Mouse (Mus musculus) limb, embryonic 14.5 days (tissue): ENCODE measurements around the gene Drd1. TPM values are rescaled to one million over a fixed set of nuclear protein-coding genes. Genes with fewer than 3 reads are reported as not detected.
A peak's percentile ranks its signal among the peaks of the same experiment; 100 is the strongest.

Experiments
- ATAC-seq: fragments of 200-750 bp; cut with Nextera tagmentation; 2 replicates; pipeline ENCODE4 v1.8.0; 2017; ENCODE audit warnings: low read depth, moderate number of reproducible peaks, moderate TSS enrichment; ENCODE audit not compliant: low FRiP score
- DNase-seq: peaks from one replicate; pipeline ENCODE4 v3.0.0-alpha.2; 2015; ENCODE audit warnings: low spot score
- H3K27ac ChIP-seq: fragments of 300-500 bp; sonication (generic); replicated peaks from 2 replicates; pipeline ENCODE4 v1.5.1; 2014; ENCODE audit warnings: low read depth, mild to moderate bottlenecking, low read length, moderate library complexity, mixed read lengths
- H3K27me3 ChIP-seq: fragments of 300-500 bp; sonication (generic); 2 replicates; pipeline ENCODE4 v1.6.1; 2014; ENCODE audit warnings: low read length, mixed read lengths; ENCODE audit not compliant: control insufficient read depth, insufficient read depth
- H3K36me3 ChIP-seq: fragments of 300-500 bp; sonication (generic); 2 replicates; pipeline ENCODE4 v1.6.1; 2014; ENCODE audit warnings: mild to moderate bottlenecking, low read length, moderate library complexity, mixed read lengths; ENCODE audit not compliant: control insufficient read depth, insufficient read depth
- H3K4me1 ChIP-seq: fragments of 300-500 bp; sonication (generic); 2 replicates; pipeline ENCODE4 v1.6.1; 2014; ENCODE audit warnings: antibody characterized with exemption, low read length, mixed read lengths; ENCODE audit not compliant: control insufficient read depth, insufficient read depth
- H3K4me2 ChIP-seq: fragments of 300-500 bp; sonication (generic); replicated peaks from 2 replicates; pipeline ENCODE4 v1.6.1; 2014; ENCODE audit warnings: low read depth, mild to moderate bottlenecking, low read length, moderate library complexity; ENCODE audit not compliant: severe bottlenecking
- H3K4me3 ChIP-seq: fragments of 300-500 bp; sonication (generic); replicated peaks from 2 replicates; pipeline ENCODE4 v1.5.1; 2014; ENCODE audit warnings: low read length
- H3K9ac ChIP-seq: fragments of 300-500 bp; sonication (generic); 2 replicates; pipeline ENCODE4 v1.6.1; 2014; ENCODE audit warnings: mild to moderate bottlenecking, low read depth, low read length, moderate library complexity; ENCODE audit not compliant: severe bottlenecking
- H3K9me3 ChIP-seq: fragments of 300-500 bp; sonication (generic); 2 replicates; pipeline ENCODE4 v1.6.1; 2016; ENCODE audit warnings: low read length; ENCODE audit not compliant: control insufficient read depth
- POLR2A ChIP-seq: fragments of 200-500 bp; IDR thresholded peaks from 2 replicates; pipeline ENCODE4 v1.8.0; 2012; ENCODE audit warnings: inconsistent platforms, mild to moderate bottlenecking, moderate library complexity, borderline replicate concordance; ENCODE audit not compliant: insufficient read depth, insufficient read length; ENCODE audit errors: extremely low read depth
- WGBS: fragments of 180-500 bp; shearing (Covaris S2); extraction: QIAGEN DNeasy Blood & Tissue Kit; methylation state at CpG from one replicate; pipeline ENCODE4 v1.1.7; 2014; 5-methylcytosine and 5-hydroxymethylcytosine counted together
- polyA plus RNA-seq, 2 experiments: library from polyadenylated mRNA; depleted of rRNA in 1 of 2; stranded (reverse) in 1 of 2; unstranded in 1 of 2; fragments of >200 nt; fragmentation: Nextera tagmentation in 1 of 2; extraction: Ambion mirVana in 1 of 2; gene quantifications; 2 replicates each; pipeline versions ENCODE4 v1.2.1 to v1.2.3; 2012 to 2014

The Drd1 gene
- polyA plus RNA-seq, 2 experiments: 0.03 to 0.19 TPM

DNA sequence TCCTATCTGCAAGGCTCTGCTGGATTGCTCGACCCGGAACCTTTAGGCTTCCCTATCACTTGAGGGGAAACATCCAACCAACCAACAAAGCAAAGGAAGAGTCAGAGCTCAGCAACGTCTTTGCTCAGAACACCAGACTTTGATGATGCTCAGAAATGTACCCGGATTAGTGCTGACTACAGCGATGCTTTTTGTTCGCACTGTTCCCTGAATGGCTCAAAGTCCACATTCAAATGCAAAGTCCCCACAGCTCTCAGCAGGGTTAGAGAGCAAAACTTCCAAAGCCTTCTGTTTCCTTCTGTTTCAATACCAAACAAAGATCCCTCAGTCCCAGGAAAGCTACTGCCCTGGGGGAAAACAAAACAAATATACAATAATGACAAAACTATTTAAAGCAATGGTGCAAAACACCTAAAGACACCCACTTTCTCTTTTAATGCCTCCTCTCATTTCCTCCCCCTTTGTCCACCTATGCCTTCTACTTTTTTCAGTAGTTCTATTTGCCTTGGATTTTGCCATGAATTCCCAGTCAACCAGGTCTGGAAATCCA, 12.2 kb upstream of the Drd1 start:
- Histone ChIP-seq H3K4me3 (no peak overlapping the region), H3K4me2 (no peak overlapping the region), H3K4me1 (peaks cover 4% of the 10 kb centered on the region; the same call in 1 of the 2 replicates), H3K36me3 (no peaks in the 10 kb centered on the region), H3K9ac (no peak overlapping the region), H3K27me3 (no peaks in the 10 kb centered on the region), H3K9me3 (no peaks in the 10 kb centered on the region), H3K27ac (no peak overlapping the region)
- no peak for TF ChIP-seq POLR2A
- WGBS: 40% methylated on average over 6 of the region's 6 CpGs
- DNase-seq (no peak), ATAC-seq (no peak)

DNA sequence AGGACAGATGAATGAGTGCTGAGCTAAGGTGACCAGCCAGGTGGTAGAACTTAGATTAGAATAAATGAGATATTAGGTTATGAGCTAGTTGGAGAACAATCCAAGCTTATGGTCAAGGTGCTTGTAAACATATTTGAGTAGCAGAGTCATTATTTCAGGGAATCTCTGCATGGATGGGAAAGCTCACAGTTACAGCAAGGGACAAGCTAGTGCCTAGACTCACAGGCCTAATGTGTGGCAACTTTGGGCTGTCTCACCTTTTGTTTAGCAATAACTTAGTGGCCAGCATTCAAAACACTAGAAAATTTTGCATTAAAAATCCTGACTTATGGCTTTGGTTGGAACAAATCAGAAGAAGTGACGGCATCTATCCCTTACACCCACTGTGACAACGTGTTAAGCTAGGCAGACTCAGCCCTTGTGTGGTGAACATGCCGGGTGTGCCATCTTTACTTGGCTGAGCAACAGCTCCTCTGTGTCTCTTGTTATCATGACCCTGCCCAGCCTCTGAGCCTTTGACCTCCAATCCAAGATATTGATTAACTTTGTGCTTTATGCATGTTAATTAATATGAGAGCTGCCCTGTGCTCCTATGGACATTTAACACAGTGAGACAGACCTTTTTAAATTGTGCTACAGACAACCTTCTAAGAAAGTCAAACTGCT, 10.7 kb upstream of the Drd1 start:
- H3K4me2 ChIP-seq: no peak overlapping the region
- no peaks in the 10 kb centered on the region for H3K9me3 ChIP-seq
- DNase-seq (no peak), ATAC-seq (no peak)
- no peak for TF ChIP-seq POLR2A
- H3K4me3 ChIP-seq: no peak overlapping the region
- no peaks in the 10 kb centered on the region for H3K4me1 ChIP-seq
- no peak overlapping the region for H3K9ac ChIP-seq
- WGBS: 88% methylated on average over 3 of the region's 3 CpGs
- H3K36me3 ChIP-seq: no peaks in the 10 kb centered on the region
- H3K27ac ChIP-seq: no peak overlapping the region
- H3K27me3 ChIP-seq: no peaks in the 10 kb centered on the region

GRCm38 (mm10) chr13:54063292-54063691, 7.8 kb upstream of the Drd1 start:
- no peak overlapping the region for H3K4me3 ChIP-seq
- H3K4me1 ChIP-seq: no peaks in the 10 kb centered on the region
- TF ChIP-seq POLR2A: no peak
- DNase-seq: peak; percentile 63
- H3K27me3 ChIP-seq: no peaks in the 10 kb centered on the region
- no peak overlapping the region for H3K4me2 ChIP-seq
- WGBS: 1% methylated on average over 3 of the region's 3 CpGs
- no peak overlapping the region for H3K27ac ChIP-seq
- H3K9ac ChIP-seq: no peak overlapping the region
- ATAC-seq: no peak
- no peaks in the 10 kb centered on the region for H3K9me3 ChIP-seq
- H3K36me3 ChIP-seq: no peaks in the 10 kb centered on the region

DNA sequence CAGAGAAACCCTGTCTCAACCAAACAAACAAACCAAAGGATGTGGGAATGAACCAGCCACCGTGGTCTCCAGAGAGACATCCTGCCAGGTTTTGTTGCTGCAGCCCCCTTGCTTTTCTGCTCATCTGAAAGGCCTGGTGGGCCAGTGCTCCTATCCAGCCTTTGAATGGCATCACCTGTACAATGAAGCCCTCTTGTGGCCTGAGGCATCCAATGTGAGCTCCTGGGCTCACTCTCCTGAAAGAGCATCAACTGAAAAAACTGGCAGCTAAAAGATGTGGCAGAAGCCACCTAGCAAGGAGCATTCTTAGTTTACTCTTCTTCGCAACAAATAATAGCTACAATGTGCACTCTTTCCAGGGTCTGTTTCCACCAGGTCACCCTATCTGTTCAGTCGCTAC, 6.6 kb upstream of the Drd1 start:
- H3K27me3 ChIP-seq: peaks cover 2% of the 10 kb centered on the region; the same call in 1 of the 2 replicates
- H3K27ac ChIP-seq: no peak overlapping the region
- no peak for ATAC-seq
- H3K4me1 ChIP-seq: no peaks in the 10 kb centered on the region
- no peaks in the 10 kb centered on the region for H3K9me3 ChIP-seq
- H3K9ac ChIP-seq: no peak overlapping the region
- no peaks in the 10 kb centered on the region for H3K36me3 ChIP-seq
- no peak overlapping the region for H3K4me2 ChIP-seq
- WGBS: 88% methylated on average over 3 of the region's 3 CpGs
- TF ChIP-seq POLR2A: no peak
- no peak overlapping the region for H3K4me3 ChIP-seq
- DNase-seq: no peak

GRCm38 (mm10) chr13:54054962-54055361, 543 bp downstream of the Drd1 start:
- Histone ChIP-seq H3K9me3 (no peaks in the 10 kb centered on the region), H3K36me3 (no peaks in the 10 kb centered on the region), H3K27ac (no peak overlapping the region), H3K4me3 (peak overlapping the region; percentile 42), H3K9ac (no peak overlapping the region), H3K4me2 (peak overlapping the region; percentile 77), H3K4me1 (no peaks in the 10 kb centered on the region), H3K27me3 (peaks cover 45% of the 10 kb centered on the region)
- TF ChIP-seq POLR2A: no peak
- ATAC-seq (no peak), DNase-seq (no peak)
- WGBS: under 1% methylated on average over 20 of the region's 20 CpGs

- TF ChIP-seq POLR2A: no peak
- no peaks in the 10 kb centered on the region for H3K36me3 ChIP-seq
- H3K27ac ChIP-seq: no peak overlapping the region
- H3K27me3 ChIP-seq: peaks cover 38% of the 10 kb centered on the region
- H3K4me2 ChIP-seq: no peak overlapping the region
- WGBS: 51% methylated on average over 7 of the region's 7 CpGs
- H3K4me1 ChIP-seq: no peaks in the 10 kb centered on the region
- ATAC-seq (no peak), DNase-seq (no peak)
- H3K9ac ChIP-seq: no peak overlapping the region
- no peaks in the 10 kb centered on the region for H3K9me3 ChIP-seq
- no peak overlapping the region for H3K4me3 ChIP-seq
Observed at GRCm38 (mm10) chr13:54051641-54052040, 3.9 kb downstream of the Drd1 start.
